Mouse (Mus musculus): Measurements from ENCODE around the gene Ftl1. TPM values are rescaled to one million over a fixed set of nuclear protein-coding genes. Genes with fewer than 3 reads are reported as not detected.
"Not testable (repeated sequence)": the region's sequence is repeated elsewhere in the genome, so short reads cannot be mapped to it uniquely, and the experiment has no call there.

Ftl1 gene
- 3,659 and 3,743 TPM in 2 replicates for polyA plus RNA-seq (2012)

DNA sequence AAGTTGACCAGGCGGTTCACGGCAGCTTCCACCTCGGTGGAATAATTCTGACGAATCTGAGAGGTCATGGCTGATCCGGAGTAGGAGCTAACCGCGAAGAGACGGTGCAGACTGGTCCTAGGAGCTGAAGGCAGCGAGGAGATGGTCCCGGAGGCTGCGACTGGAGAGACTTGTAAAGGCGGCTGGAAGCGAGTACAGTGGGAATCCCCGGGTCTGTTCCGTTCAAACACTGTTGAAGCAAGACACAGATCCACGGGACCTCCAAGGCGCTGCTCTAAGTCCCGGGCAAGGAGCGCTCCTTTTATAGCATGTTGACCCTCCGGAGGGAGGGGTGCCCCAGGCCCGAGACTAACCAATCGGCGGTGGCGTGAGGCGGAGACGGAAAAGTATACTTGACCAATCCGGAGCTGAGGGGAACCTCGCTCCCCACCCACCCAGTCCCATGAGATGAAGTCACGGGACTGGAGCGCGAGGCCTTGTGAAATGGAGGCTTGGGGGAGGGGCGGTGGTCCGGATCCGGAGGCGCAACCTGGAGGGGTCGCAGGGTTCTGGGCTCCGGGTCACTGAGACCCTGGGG, at the start of gene Ftl1:
Gene Ftl1, minus strand, starts transcription at position 321 of the 577 bp plus-strand sequence.
- Histone ChIP-seq H3K4me3 (replicated peaks) (peak within 1 kb of the TSS; percentile 78), H3K36me3 (ENCODE audit: control insufficient read depth) (peaks cover 83% of the 10 kb centered on the region), H3K4me1 (ENCODE audit: control insufficient read depth) (peaks cover 65% of the 10 kb centered on the region)
- not testable (repeated sequence) for H3K9me3 ChIP-seq (ENCODE audit: control insufficient read depth, low read length); H3K27me3 ChIP-seq (ENCODE audit: control insufficient read depth)

DNA sequence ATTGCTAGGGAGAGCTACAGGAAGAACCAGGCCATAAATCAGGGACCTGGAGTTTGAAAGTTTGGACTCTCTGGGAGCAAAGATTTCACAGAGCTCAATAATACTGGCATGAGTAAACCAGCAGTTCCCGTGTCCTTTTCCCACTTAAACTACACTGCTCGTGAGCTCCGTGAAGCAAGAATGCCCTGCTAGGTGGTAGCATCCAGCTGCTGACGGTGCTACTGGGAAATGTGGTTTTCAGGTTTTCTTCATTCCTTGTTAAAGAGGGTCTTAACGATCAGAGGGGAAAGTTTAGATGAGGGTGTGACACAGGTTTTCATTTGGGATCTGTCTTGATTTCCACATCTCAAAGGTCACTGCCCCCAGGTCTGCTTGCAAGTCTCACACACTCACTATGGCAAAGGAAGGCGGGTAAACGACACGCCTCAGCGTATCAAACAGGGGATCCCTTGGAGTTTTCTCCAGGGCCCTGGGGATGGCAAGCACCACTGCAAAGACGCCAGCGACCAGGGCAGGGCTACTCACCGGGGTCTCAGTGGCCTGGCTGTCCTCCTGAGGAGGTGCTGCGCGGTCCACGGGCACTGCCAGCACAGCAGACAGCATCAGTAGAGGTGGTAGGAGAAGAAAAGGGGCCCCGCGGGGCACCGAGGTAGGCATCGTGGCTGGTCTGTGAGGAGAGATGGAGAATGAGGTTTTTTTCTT, 49.6 kb upstream of the Ftl1 start:
- no peaks in the 10 kb centered on the region for H3K27me3 ChIP-seq (ENCODE audit: control insufficient read depth)
- peaks cover 64% of the 10 kb centered on the region for H3K4me1 ChIP-seq (ENCODE audit: control insufficient read depth)
- no peaks in the 10 kb centered on the region for H3K9me3 ChIP-seq (ENCODE audit: control insufficient read depth, low read length)
- H3K36me3 ChIP-seq (ENCODE audit: control insufficient read depth) = peaks cover 52% of the 10 kb centered on the region
- no peak for TF ChIP-seq TAL1 (IDR thresholded peaks at IDR 0.05; ENCODE audit: low read length)
- TF ChIP-seq GATA1 (IDR thresholded peaks at IDR 0.05; ENCODE audit: low read length) = no peak
- H3K4me3 ChIP-seq (replicated peaks) = peak overlapping the region; percentile 79

DNA sequence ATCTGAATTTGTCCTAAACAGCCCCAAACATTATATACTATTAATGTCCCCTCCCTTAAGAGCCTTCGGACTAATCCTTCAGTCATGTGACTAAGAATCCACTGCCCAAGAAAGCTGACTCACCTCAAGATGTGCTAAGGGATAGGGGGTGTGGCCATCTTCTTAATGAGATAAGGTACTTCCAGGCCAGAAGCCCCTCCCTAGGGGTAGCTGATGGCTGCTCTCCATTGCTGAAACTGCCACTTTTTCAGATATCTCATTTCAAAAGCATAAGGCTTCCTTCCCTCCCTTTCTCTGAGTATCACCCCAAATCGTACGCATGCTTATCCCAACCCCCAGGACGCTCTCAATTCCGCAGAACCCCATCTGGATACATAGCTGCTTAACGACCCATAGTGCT, 48.9 kb upstream of the Ftl1 start:
- peak; percentile 83 for TF ChIP-seq GATA1 (IDR thresholded peaks at IDR 0.05; ENCODE audit: low read length)
- peak; percentile 50; the same call in 2 of the 3 replicates for TF ChIP-seq TAL1 (IDR thresholded peaks at IDR 0.05; ENCODE audit: low read length)
- H3K4me3 ChIP-seq (replicated peaks) = peak overlapping the region; percentile 79
- peaks cover 60% of the 10 kb centered on the region for H3K36me3 ChIP-seq (ENCODE audit: control insufficient read depth)
- H3K27me3 ChIP-seq (ENCODE audit: control insufficient read depth) = no peaks in the 10 kb centered on the region
- H3K4me1 ChIP-seq (ENCODE audit: control insufficient read depth) = peaks cover 61% of the 10 kb centered on the region
- H3K9me3 ChIP-seq (ENCODE audit: control insufficient read depth, low read length) = no peaks in the 10 kb centered on the region

DNA sequence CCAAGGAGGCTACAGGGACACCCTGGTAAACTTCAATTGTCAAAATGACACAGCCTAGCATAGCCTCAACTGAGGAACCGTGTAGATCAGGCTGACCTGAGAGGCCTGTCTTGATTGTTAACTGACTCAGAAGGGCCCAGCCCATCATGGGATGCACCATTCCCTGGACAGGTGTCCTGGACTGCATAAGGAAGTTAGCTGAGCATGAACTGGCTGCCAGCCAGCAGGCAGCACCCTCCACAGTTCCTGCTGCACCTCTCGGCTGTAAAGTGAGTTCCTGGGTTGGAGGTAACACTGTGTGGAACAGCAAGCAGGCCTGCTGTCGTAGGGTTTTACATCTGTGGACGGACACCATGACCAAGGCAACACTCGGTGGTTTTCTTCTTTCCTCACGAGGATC, 47.9 kb upstream of the Ftl1 start:
- peak overlapping the region; percentile 79 for H3K4me3 ChIP-seq (replicated peaks)
- no peaks in the 10 kb centered on the region for H3K27me3 ChIP-seq (ENCODE audit: control insufficient read depth)
- no peaks in the 10 kb centered on the region for H3K9me3 ChIP-seq (ENCODE audit: control insufficient read depth, low read length)
- H3K4me1 ChIP-seq (ENCODE audit: control insufficient read depth) = peaks cover 63% of the 10 kb centered on the region
- TF ChIP-seq TAL1 (IDR thresholded peaks at IDR 0.05; ENCODE audit: low read length) = no peak
- TF ChIP-seq GATA1 (IDR thresholded peaks at IDR 0.05; ENCODE audit: low read length) = no peak
- H3K36me3 ChIP-seq (ENCODE audit: control insufficient read depth) = peaks cover 69% of the 10 kb centered on the region

DNA sequence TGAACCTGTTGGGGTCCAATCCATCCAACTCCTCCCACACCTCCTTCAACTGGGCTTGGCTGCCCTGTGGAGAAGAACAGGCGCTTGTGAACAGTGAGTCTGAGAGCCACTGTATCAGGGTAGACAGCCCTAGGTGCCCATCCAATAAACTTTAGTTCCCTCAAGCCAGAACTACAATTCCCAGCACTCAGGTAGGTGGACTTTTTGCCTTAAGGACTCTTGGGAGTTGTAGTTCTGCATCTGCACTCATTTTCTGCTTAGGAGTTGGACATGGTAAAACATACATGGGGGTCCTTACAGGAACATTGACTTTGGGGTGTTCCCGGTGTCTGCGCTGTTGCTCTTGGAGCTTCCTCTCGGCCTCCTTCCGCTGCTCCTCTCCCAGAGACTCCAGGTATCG, 38.7 kb upstream of the Ftl1 start:
- TF ChIP-seq GATA1 (IDR thresholded peaks at IDR 0.05; ENCODE audit: low read length) = no peak
- TF ChIP-seq TAL1 (IDR thresholded peaks at IDR 0.05; ENCODE audit: low read length) = no peak
- H3K36me3 ChIP-seq (ENCODE audit: control insufficient read depth) = peaks cover 100% of the 10 kb centered on the region
- peaks cover 19% of the 10 kb centered on the region for H3K4me1 ChIP-seq (ENCODE audit: control insufficient read depth)
- no peak overlapping the region for H3K4me3 ChIP-seq (replicated peaks)
- no peaks in the 10 kb centered on the region for H3K9me3 ChIP-seq (ENCODE audit: control insufficient read depth, low read length)
- H3K27me3 ChIP-seq (ENCODE audit: control insufficient read depth) = no peaks in the 10 kb centered on the region

DNA sequence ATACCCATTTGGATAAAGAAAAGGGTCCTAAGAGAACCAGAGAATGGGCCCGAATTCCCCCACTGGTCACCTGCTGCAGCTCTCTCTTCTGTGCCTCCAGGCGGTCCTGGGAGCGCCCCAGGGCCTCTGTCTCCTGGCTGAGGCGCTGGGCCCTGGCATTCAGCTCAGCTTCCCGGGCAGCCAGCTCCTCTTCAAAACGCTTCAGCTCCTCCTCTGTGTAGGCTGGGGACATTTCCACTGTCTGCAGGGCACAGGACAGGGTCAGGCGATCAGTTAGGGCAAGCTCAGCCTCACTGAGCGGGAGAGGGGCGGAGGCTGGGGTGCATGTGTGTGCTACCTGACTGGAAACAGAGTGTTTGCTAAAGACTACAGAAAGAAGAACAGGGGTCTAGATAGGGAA, 34.9 kb upstream of the Ftl1 start:
- TF ChIP-seq TAL1 (IDR thresholded peaks at IDR 0.05; ENCODE audit: low read length) = no peak
- Histone ChIP-seq H3K36me3 (ENCODE audit: control insufficient read depth) (peaks cover 80% of the 10 kb centered on the region), H3K9me3 (ENCODE audit: control insufficient read depth, low read length) (no peaks in the 10 kb centered on the region), H3K4me3 (replicated peaks) (no peak overlapping the region), H3K27me3 (ENCODE audit: control insufficient read depth) (no peaks in the 10 kb centered on the region), H3K4me1 (ENCODE audit: control insufficient read depth) (peaks cover 50% of the 10 kb centered on the region)

DNA sequence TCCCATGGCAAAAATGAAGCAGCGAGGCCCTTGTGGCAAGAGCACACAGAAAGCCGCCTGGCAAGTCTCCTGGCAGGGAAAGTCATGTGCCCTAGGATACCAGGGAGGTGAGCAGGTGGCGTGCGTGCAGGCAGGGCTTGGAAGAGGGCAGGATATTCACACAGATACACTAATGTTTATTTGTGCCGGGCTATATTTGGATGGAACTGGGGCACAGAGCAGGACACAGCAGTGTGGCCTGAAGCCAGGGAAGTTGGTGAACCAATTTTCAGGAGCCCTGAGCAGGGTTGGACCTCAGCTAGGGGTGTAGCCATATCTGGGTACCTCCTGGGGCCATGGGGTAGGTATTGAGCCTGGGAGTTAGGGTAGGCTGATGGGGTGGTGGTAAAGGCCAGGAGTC, 33.3 kb upstream of the Ftl1 start:
- Histone ChIP-seq H3K36me3 (ENCODE audit: control insufficient read depth) (peaks cover 64% of the 10 kb centered on the region), H3K4me1 (ENCODE audit: control insufficient read depth) (peaks cover 66% of the 10 kb centered on the region)

DNA sequence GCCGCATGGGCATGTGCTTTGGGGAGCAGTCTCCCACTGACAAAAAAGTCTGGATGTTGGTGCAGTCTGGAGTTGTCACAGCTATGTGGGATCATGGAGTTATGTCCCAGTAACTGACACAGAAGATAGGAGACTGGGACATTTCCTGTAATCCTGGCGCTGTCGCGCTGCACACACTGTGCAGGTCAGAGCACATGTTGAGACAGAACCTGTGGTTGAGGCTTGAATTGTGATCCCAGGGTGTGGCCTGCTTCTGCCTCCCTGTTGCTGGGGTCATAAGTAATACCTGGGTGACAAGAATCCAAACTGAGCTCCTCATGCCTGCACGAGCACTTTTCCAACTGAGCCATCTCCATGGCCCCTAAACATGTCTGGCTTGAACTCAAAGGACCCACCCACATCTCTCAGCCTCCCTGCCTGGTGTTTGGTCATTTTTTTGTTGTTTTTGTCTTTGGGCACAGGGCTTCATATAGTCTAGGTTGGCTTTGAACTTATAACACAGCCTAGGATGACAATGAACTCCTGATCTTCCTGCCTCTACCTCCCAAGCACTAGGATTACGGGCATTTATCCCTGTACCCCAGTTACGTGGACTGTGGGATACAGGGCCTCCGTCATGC, 32.7 kb upstream of the Ftl1 start:
- no peaks in the 10 kb centered on the region for H3K9me3 ChIP-seq (ENCODE audit: control insufficient read depth, low read length)
- H3K36me3 ChIP-seq (ENCODE audit: control insufficient read depth) = peaks cover 58% of the 10 kb centered on the region
- no peaks in the 10 kb centered on the region for H3K27me3 ChIP-seq (ENCODE audit: control insufficient read depth)
- H3K4me1 ChIP-seq (ENCODE audit: control insufficient read depth) = peaks cover 72% of the 10 kb centered on the region
- TF ChIP-seq TAL1 (IDR thresholded peaks at IDR 0.05; ENCODE audit: low read length) = no peak
- no peak for TF ChIP-seq GATA1 (IDR thresholded peaks at IDR 0.05; ENCODE audit: low read length)
- H3K4me3 ChIP-seq (replicated peaks) = no peak overlapping the region

More for the DNA sequence above, 33.3 kb upstream of the Ftl1 start:
- no peaks in the 10 kb centered on the region for H3K9me3 ChIP-seq (ENCODE audit: control insufficient read depth, low read length)
- no peaks in the 10 kb centered on the region for H3K27me3 ChIP-seq (ENCODE audit: control insufficient read depth)
- no peak overlapping the region for H3K4me3 ChIP-seq (replicated peaks)
- TF ChIP-seq GATA1 (IDR thresholded peaks at IDR 0.05; ENCODE audit: low read length) = no peak
- no peak for TF ChIP-seq TAL1 (IDR thresholded peaks at IDR 0.05; ENCODE audit: low read length)

DNA sequence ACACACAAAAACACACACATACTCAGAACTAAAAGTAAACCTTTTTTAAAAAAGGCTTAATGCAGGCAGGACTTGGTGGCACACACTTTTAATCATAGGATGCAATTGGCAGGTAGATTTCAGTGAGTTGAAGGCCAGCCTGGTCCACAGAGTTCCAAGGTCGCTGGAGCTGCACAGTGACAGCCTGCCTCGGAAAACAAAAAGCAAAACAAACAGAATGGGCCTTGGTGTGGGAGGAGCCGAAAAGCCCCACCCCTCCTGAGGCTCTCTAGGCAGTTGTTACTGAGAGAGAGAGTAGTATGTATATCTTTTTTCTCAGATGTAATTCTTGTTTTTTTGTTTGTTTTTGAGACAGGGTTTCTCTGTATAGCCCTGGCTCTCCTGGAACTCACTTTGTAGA, 31.6 kb upstream of the Ftl1 start:
- no peaks in the 10 kb centered on the region for H3K27me3 ChIP-seq (ENCODE audit: control insufficient read depth)
- H3K4me3 ChIP-seq (replicated peaks) = no peak overlapping the region
- TF ChIP-seq GATA1 (IDR thresholded peaks at IDR 0.05; ENCODE audit: low read length) = no peak
- TF ChIP-seq TAL1 (IDR thresholded peaks at IDR 0.05; ENCODE audit: low read length) = no peak
- peaks cover 82% of the 10 kb centered on the region for H3K4me1 ChIP-seq (ENCODE audit: control insufficient read depth)
- H3K9me3 ChIP-seq (ENCODE audit: control insufficient read depth, low read length) = no peaks in the 10 kb centered on the region
- peaks cover 47% of the 10 kb centered on the region for H3K36me3 ChIP-seq (ENCODE audit: control insufficient read depth)
